Mouse (Mus musculus) cerebellum, adult 2 months (tissue): Measurements from ENCODE around the gene Spag7.

Source experiments
- CTCF ChIP-seq: fragments of 200-500 bp; IDR thresholded peaks from 2 replicates; pipeline ENCODE4 v1.5.1; 2011; ENCODE audit warnings: low read depth, mild to moderate bottlenecking, control low read depth, low read length, moderate library complexity, borderline replicate concordance; ENCODE audit not compliant: insufficient read depth
- POLR2A ChIP-seq: fragments of 200-500 bp; IDR thresholded peaks from 2 replicates; pipeline ENCODE4 v1.6.1; 2011; ENCODE audit warnings: low read length, control low read depth, borderline replicate concordance; ENCODE audit not compliant: insufficient read depth

DNA sequence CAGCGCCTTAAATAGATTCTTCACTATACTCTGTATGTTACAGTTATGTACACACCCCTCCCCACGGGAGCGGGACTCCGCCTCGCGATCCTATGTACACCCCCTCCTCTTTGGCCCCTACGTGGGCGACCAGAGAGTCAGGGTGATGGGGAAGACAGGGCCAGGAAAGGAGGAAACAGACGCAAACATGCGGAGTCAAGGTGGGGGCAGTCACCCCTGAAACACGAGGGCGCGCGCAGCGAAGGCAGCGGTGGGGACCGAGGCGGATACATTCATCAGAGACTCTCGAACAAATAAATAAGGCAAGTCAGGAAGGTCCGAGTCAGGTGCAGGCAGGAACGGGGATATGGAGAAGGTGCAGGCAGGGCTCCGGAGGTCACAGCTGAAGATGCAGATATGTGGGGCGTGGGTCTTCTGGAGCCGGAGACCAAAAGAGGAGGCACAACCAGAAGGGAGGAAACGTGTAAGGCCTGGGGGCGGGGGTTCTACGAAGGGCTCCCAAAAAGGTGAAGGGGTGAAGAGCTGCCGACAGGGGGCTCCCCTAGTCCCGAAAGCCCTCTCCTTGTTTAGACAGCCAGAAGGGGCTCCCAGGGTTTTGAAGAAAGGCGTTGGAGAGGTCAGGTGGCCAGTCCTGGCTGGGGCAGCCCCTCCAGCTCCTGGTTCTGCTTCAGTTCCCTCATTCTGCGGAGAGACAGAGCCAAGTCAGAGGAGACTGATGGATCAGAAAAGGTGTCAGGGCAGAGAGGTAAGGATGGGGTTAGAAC is 548 bp upstream of the Spag7 start:
- peak; percentile 47; the same call in 1 of the 2 replicates for TF ChIP-seq CTCF
- 0 out of 2 replicates have a peak, but pooled peaks have one; percentile 21 for TF ChIP-seq POLR2A
